Mouse (Mus musculus) adrenal gland, postnatal 25 days (tissue): ENCODE measurements at regions not wholly inside any gene's neighbourhood (a gene's known extent, or its start where the extent isn't known, plus 50 kb on each side); places are given as distances from the start of the nearest gene placed in this dataset.
"Not testable (repeated sequence)": the region's sequence is repeated elsewhere in the genome, so short reads cannot be mapped to it uniquely, and the experiment has no call there.

ENCODE experiments used
- DNase-seq: peaks from one replicate; pipeline ENCODE4 v3.0.0; 2021; ENCODE audit warnings: mixed read lengths

DNA sequence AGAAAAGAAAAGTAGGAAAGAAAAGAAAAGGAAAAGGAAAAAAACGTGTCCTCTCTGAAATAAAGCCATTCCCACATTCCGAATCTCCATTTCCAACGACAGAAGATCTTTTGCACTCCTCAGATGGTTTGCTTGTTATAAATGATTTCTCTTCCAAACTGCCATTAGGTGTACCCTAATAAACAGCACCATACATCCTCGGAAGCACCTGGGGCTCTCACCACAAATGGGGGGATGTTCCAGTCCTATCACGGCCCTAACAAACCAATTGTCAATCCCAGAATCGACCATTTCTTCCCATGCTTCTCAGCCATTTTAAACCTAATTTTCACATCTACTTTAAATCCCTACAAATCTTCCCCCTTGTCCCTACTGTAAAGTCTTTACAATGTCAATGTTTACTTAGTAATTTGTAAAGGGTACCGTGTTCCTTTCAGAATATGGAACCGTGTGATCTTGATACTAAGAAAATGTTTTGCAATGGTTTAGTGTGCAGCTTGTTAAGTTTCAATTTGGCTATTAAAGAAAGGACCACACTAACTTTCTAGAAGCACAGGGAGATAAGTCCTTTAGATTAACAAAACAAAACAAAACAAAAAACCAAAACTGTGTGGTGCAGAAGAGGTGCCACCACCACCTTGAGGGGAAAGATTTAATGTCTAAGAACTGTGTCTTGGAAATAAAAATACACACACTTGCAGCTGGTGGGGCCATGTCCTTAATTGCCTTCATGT lies 66.6 kb upstream of the Chd2 start:
- DNase-seq, result no peak

GRCm38 (mm10) chr7:73607450-73608005 lies 65.9 kb upstream of the Chd2 start:
- DNase-seq, result no peak

- DNase-seq, result peak; percentile 94
Observed at GRCm38 (mm10) chr7:73606677-73607449, 65.2 kb upstream of the Chd2 start.

DNA sequence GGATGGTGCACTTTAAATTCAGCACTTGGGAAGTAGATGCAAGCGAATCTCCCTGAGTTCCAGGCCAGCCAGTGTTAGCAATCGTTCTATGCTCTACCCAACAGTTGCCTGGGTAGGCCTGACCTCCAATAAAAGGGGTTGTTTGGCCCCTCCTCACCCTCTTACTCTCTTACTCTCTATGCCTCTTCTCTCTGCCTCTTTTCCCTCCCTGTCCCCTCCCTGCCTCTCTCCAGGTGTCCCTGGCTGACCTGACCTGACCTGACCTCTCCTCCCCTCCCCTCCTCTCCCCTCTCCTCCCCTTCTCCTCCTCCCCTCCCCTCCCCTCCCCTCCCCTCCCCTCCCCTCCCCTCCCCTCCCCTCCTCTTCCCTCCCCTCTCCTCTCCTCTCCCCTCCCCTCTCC lies 63.0 kb upstream of the Chd2 start:
- DNase-seq, result no peak

DNA sequence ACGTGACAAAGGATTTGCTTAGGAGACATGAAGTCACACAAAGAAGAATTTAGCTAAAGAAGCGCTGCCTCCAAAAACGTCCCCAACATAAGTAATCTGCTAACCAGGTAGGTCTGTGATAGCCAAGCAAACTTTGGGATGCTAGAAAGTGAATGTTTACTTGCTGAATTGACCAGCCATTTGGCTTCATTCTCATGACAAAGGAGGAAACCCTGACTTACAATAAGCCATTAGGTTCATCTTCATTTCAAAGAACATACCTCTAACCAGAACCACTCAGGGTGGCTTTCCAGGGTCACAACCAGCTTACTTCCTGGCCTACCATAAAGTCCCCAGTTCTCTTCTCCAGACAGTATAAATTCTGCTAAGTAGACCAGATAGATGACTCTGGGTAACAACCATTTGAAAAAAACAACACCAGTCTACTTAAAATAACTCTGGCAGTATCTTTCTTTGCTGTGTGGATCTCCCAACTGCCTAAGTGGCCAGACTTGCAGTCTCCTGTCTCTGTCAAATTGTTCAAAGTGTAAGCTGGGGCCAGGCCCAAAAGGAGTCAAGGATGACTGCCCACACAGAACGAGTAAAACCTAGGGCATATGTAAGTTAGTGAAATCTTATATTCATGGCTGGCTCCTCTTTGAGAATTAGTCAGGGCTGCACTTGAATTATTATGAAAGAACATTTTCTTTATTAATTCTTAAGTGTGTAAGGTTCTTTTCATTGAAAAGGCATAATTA lies 61.4 kb upstream of the Chd2 start:
- DNase-seq, result no peak

GRCm38 (mm10) chr7:73601336-73601735 lies 59.7 kb upstream of the Chd2 start:
- DNase-seq, result no peak

DNA sequence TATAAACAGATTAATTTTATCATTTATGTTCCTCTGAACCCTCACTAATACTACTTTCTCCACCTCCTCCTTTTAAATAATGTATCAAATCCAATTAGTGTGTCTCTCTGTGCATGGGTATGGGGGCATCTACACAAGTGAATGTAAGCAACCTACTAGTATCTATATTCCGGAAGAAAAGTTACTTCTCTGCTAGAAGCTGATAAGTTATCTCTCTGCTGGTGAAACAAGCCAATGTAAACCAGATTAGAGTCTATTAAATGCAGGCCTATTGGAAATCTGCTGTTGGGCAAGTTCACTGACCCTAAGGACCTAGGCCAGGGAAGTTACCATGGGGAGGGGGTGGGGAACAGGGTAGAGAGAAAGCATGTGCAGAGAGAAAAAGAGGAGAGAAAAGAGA lies 59.1 kb upstream of the Chd2 start:
- DNase-seq, result no peak

- DNase-seq, result not testable (repeated sequence)
Observed at GRCm38 (mm10) chr7:73600003-73600385, 58.4 kb upstream of the Chd2 start.

GRCm38 (mm10) chr7:73599354-73600002 lies 57.8 kb upstream of the Chd2 start:
- DNase-seq, result no peak

DNA sequence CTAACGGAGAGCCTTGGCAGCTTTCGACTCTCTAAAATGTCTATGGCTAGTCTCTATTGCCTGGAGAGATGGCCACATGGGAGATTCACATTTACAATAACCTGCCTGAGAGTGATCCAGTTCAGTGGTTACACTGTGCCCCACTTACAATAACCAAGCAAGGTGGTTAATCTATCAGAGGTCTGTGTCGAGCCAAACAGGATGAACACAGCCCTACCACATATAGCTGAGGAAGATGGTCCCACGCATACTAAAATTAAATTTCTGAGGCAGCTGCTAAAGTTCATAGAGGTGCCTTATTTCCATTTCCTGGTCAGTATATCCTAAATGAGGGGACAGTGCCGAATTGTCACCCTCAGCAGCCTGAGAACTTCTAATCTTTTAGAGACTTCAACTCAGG lies 56.3 kb upstream of the Chd2 start:
- DNase-seq, result no peak

- DNase-seq, result no peak
Observed at GRCm38 (mm10) chr7:73596866-73597840, 55.5 kb upstream of the Chd2 start.

DNA sequence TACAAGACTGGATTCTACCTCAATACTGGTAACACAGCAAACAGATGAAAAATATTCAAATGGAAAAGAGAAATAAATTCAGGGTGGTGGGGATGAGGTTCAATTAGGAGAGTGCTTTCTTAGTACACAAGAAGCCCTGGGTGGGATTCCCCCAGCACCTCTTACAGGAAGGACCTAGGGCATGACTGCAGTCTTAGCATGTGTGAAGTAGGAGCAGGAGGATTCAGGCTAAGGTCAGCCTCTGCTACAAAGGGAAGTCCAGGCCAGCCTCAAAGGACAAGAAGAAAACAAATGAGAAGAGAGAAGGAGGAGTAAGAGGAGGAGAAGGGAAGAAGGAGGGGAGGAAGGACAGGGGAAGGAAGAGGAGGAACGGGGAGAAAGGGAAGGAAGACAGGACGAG lies 54.8 kb upstream of the Chd2 start:
- no peak for DNase-seq

- no peak for DNase-seq
Observed at GRCm38 (mm10) chr7:73595860-73596259, 54.2 kb upstream of the Chd2 start.

DNA sequence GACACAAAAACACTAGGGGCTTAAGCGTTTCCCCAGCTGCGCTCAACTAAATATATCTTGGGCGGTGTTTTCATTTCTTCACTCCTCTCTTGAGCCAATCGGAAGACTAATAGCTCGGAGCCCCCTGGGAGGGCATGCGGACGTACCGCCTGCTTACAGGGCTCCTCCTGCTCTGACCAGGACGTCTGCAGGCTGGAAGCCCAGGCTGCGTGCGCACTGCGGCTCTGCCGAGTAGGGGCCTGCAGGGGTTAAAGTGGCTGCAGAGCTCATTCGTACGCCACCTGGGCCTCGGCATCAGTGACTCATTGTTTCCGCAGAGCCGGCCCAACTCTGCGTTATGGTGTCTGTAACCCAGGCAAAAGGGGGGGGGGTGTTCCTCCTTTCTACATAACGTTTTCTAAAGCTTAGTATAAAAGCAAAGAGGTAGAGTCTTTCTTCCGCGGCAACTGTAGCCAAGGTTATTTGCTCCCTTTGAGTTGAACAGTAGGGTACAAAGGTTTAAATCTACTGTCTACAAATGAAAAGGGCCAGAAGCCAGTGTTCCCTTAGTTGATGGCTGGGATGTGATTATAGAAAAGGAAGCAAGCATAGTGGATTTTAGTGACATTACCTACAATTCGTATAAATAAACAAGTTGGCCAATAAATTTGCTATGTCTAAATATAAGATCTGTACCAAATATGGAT lies 53.7 kb upstream of the Chd2 start:
- DNase-seq, result peak; percentile 90

DNA sequence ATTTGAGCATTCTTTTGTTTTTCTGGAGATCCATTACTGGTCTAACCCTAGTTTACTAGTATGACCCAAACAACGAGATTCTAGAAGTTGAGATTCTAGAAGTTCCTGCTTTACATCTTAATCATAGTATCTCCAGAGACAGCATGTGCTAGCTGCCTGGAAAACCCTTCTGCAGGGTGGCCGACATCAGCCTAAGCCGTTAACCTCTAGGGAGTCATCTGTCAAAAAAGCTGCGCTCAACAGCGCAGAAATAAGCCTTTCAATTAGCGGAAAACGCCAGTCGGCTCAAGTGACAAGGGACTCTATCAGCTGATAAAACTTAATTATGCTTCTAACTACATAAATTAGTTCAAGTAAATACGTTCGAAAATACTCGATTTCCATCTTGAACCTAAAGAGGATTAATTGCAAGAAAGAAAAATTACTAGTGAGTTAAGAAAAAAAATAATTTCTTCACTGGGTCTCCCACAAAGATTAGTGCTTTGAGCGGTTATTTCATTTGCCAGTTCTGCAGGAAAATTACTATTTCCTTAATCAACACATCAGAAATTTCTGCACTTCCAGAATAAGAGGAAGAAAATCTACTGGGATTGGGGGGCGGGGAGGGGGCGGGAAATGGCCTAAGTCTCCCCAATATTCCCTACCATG lies 53.0 kb upstream of the Chd2 start:
- peak; percentile 31 for DNase-seq

DNA sequence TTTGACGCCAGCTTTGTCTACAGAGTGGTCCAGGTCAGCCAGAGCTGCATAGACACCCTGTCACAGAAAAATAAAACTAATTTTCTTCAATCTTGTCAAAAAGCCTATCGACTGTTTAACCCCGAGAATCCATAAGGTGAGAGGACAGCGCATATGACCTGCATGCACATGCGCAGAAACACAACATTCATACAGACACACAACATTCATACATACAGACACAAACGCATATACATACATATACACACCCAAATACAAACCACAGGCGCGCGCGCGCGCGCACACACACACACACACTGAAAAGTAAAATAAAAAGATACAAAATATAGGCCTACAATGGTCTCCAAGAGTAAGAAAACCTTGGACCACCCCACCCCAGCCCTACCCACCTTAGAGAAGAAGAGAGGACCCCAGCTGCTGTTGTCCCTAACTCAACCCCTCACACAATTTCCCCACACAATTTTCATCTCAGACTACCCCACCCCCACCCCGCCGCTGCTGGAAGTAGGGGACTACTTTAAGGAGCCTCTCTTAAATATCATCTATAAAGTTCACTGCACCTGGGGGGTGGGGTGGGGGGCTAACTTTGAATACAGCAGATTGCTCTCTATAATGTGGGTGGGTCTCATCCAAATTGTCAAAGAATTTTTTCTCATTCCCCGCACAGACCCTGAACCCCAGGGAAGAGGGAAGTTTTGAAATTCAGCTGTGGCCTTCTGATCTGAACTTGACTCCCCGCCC lies 52.2 kb upstream of the Chd2 start:
- DNase-seq, result no peak

DNA sequence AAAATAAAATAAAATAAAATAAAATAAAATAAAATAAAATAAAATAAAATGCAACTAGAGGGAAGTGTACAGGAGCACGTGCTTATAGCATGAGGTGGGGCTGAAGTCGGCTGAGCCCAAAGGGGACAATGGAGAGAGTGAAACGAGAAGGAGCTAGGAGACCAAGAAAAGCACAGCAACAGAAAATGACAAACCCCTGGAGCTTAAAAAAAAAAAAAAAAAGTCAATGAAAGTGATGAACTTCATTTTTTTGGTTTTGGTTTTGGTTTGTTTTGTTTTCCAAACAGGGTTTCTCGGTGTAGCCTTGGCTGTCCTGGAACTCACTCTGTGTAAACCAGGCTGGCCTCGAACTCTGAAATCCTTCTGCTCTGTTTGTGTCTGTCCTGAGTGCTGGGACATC lies 51.2 kb upstream of the Chd2 start:
- DNase-seq, result no peak
